Mouse (Mus musculus) T-cell, adult 2 months (primary cell): ENCODE results near the gene Rbms3.

Source experiments
- DNase-seq: peaks from one replicate; pipeline ENCODE4 v3.0.0; 2022; ENCODE audit warnings: low spot score

Rbms3 gene

DNA sequence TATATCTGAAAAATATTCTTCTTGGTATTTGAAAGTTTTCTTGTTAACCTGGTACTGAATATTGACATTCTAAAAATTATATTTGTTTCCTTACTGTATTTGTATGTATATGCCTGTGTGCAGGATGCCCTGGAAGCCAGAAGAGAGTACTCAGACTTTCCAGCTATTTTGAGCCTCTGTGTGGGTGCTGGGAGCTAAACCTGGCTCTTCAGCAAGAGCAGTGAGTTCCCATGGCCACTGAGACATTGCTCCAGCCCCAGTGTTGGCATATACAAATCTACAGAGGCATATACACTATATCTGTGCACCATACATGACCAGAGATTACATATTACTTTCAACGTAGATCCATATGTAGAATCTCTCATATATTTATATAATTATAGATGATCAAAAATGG is 581.1 kb downstream of the Rbms3 start:
- DNase-seq = no peak

DNA sequence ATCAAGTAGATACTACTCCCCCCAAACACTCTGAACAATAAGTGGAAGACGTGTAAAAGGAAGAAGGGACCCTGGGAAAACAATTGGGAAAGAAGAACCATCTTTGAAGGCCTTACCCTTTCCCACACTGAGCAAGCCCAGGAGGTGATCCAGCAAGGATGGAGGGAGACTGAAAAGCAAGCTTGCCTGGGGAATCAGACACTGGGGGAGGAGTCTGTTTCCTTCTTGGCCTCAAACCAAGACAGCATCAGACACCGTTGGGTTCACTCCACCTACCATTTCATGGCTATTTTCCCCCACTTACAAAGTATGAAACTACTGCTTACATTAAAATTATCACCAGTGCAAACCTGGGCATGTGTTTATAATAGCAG is 587.7 kb downstream of the Rbms3 start:
- DNase-seq = no peak

DNA sequence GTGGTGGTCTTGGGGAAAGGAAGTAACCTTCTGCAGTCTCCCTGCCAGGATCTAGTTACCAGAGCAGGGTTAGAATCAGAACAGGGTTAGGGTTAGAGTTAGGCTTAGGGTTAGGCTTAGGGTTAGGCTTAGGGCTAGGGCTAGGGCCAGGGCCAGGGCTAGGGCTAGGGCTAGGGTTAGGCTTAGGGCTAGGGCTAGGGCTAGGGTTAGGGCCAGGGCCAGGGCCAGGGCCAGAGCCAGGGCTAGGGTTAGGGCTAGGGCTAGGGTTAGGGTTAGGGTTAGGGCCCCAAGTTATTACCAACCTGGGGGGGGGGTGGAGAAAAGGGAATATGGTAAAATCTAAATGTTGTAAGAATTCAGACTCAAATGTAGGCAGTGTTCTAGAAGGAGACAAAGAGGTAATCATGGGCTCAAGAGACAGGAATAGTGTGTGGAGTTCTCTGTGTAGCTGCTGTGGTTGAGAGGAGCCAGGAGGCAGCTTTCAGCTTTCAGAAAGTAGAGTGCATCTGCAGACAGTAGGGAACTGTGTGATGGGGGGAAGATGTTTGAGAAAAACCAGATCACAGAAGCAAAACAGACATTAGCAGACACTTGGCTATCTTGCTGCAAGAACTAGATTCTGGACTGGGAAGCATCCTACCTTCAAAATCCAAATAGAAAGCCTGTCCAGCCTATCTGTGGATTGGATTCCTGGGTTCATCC is 588.3 kb downstream of the Rbms3 start:
- DNase-seq = no peak

DNA sequence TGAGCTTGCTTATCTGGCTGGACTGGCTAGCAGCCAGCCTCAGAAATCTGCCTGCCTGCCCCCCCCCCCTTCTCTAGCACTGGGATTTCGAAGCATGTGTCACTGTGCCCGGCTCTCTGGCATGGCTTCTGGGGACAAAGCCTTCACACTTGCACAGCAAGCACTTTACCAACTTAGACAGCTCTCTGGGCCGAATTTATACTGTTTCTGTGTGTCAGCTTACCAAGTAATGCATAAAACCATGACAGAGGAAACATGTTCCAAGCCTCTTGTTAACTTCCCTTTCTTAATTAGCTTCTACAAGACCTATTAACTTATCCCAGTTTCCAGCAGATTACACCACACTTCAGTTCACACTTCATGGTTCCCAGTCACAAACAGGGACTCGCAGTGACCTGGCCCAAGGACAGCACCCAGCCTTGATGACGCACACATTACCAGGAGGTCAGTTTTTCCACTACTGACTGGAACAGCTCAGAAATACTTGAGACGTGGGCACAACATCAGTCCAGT is 589.7 kb downstream of the Rbms3 start:
- DNase-seq = no peak

DNA sequence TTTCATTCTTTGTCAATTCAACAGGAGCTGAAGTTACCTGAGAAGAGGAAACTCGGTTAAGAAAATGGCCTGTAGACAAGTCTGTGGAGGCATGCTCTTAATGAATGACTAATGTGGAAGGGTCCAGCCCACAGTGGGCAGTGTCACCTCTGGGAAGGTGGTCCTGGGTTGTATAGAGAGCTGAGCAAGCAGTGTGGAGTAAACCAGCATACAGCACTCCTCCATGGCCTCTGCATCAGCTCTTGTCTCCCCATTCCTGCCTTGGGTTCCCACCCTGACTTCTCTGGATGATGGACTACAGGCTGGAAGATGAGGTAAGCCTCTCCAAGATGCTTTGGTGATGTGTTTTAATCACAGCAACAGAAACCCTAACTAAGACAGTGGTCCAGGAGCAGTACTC is 597.0 kb downstream of the Rbms3 start:
- DNase-seq = no peak

DNA sequence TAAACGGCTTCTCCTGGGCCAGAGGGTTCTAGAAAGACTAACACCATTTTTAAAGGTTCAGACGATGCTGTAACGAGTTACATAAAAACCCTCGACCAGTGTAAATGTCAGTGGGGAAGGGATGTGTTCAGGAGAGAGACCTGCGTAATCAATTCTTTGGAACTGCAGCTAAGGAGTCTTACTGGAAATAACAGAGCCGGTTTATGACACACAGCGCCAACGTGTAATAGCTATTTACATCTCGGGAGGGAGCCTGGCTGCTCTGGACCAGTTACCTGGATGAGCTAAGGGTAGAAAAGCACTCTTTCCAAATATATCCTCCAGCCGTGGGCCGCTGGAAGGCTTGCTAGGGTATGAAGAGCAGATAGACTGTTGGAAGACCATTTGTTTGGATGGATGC is 598.5 kb downstream of the Rbms3 start:
- no peak for DNase-seq

DNA sequence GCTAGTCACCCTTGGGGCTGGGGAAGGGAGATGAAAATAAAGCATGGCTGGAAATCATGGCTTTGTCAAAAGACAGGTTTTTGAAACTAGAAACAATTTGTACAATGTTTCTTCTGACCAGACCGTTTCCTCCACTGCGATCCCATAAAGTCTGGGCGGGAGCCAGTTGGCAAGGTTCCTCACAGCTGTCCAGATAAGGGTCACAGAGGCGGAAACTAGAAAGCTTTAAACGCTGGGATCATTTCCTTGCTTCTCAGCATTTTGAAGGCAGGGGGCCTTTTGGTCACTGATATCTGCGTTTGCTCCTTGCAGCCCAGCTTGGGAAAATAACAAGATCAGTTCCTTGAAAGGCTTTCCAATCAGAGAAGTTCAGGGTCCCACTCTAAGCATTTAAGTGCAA is 598.9 kb downstream of the Rbms3 start:
- no peak for DNase-seq

DNA sequence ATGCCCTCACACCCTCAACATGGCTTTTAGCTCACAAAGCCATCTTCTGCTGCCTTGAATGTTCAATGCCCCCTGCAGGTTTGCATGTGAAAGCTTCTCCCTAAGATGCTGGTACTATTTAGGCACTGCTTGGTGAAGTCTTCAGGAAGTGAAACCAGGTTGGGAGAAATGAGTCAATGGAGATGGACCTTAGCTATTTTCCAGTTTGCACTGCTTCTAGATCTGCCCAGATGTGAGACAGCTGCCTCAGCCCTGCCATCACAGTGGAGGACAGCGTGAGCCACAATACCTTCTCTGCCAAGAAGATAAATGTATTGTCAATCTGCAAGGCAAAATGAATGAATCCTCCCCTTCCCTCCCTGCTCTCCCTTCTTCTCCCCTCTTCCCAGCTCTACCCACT is 599.8 kb downstream of the Rbms3 start:
- no peak for DNase-seq

DNA sequence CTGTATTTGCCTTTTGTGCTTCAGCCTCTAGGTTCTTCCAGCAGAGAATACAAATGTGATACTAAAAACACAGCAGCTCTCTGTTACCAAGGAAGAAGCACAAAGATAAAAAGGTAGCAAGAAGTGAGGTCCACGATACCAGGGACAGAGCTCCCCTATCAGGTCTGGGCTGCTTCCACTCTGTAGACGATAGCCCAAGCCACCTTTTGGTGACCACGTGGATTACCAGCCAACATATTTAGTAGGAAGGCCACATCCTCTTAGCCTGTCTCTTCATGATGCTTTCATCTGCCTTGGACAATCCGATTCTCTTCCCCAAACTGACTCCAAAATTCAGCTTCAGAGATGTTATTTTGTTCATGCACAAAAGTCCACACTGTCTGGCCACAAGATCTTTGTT is 601.1 kb downstream of the Rbms3 start:
- no peak for DNase-seq

DNA sequence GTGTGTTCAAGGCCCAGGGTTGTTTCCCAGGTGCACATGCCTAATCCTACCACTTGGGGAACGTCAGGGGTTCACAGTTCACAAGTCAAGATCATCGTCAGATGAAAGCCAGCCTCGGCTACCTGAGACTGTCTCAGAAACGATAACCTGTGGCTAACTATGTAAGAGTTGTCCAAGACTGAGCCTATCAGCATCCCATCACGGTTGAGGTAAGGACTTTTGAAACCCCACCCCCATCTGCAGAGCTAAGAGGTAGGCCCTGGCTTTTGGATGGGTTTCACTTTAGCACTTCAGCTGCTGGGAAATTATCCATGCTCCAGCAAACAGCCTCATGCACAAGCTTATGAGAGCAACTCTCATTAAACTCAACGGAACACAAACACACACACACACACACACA is 607.6 kb downstream of the Rbms3 start:
- DNase-seq = no peak

DNA sequence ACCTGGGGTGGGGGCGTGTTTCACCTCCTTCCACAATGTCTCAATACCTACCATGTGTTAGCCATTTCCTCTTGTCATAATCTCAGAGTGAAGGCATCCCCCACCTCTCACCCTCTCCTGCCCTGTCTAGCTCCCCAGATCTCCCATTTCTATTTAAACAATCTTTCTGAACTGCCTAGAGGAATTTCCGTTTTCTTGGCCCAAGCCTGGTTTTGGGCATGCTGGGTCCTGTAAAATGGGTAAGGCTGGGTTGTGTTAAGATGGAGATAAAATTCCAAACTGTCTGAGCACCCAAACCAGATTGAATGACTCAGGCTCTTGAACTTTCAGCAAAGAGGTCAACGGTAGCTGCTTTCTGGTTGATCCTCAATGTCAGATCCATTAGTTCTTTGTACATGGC is 608.2 kb downstream of the Rbms3 start:
- no peak for DNase-seq

DNA sequence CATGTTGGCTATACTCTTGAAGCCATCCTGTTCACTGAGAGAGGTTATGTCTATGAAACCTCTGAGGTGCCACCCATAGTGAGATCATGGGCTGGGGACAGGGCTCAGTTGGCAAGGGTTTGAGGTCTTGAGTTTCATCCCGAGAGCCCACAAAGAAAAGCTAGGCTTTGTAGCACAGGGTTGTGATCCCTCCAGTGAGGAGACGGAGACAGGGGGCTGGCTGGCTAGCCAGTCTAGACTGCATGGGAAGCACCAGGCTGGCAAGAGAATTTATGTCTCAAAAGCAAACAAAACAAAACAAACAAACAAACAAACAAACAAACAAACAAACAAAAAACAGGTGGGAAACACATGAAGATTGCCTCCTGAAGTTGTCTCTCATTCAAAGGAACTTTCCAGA is 609.5 kb downstream of the Rbms3 start:
- no peak for DNase-seq

DNA sequence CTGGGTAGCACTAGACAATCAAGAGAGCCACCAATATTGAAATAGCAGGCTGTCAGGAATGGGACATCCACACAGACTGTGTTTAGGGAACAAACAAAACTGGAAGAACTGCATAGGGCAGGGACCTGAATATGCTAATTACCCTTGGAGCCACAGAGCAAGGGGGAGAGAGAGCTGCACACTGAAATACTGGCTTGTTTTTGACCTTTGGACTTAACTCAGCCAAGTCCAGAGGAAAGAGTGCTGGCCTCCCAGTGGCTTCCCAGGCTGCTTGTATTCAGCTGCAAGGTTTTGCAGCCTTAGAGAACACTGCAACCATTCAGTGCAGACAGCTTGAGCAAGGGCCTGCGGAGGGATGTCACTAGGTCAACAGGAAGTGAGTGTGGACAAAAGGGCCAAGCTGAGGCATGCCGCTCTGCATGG is 611.0 kb downstream of the Rbms3 start:
- no peak for DNase-seq

DNA sequence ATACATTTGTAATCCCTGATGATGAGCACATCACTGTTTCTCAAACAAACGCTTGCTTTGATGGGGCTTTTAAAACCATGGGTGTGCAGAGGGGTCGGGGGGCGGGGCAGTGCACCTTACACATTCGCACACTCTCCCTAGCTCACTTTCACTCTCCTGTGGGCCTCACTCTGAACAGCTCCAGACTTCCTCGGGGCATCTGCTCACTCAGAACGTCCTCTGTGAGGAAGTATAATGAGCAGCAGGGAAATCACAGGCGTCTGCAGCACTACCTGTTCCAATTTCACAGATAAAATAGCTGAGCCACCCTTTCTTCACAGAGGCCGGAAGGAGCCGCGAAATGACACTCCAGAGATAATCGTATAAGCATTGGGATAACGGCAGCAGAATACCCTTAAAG is 611.4 kb downstream of the Rbms3 start:
- DNase-seq = no peak

DNA sequence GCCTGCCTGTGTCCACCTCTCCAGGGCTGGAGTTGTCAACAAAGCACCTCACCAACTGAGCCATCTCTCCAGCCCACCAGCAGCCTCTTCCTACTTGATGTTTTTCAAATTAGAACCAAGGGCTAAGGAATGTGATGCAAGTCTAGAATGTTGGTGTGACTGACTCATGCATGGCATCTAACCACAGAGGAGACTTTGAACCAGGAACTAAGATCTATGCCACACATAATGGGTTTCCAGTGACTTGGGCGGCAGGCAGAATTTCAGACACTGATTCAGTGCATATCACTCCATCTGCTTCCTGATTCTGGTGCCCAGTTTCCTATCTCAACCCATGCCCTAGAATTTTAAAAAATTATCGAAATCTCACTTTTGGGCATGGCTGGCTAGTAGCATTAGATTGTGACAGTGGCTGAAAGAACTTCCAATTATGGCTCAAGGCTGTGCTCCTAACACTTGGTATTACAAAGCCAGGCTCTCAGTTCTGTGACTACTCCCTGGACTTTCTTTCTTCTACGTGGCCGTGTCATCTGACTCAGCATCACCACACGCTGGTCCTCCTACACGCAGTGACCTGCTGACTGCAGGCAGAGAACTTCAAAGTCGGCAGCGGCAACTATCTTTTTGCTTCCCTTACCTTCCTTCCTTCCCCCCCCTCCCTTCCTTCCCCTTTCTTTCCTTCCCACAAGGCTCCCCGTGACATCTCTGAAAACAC is 613.0 kb downstream of the Rbms3 start:
- no peak for DNase-seq

DNA sequence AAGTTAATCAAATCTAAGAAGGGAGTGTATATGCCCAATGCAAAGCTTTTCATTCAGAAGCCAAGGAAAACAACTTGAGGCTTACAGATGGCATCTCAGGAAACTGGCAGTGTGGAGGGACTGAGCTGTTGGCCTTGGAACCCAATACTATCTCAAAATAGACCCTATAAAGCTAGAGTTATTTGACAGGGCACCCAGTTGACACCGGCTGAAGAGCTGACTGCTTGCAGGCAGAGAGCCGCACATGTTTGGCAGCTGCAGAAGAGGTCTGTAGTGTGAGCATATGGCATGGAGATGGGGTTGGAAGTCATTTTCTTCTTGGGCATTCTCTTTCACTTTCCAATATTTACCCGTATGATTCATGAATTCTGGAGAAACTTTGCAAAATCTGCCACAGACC is 616.3 kb downstream of the Rbms3 start:
- DNase-seq = no peak

DNA sequence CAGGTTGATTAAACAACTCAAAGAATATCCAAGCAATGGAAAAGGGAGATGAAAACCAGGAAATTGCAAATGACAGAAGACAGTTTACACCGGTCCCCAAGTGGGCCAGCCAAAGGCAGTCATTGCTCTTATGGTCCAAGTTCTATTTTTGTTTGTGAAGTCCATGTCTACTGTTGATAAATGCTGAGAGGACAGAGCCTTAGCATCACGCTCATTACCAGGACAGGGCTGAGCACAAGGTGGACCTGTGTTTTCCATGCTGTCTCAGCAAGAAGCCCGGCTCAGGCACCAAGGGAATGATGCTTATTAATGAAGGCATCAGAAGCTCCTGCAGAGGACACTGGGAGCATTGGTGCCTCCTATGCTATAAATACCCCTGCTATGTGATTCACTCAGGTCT is 618.9 kb downstream of the Rbms3 start:
- DNase-seq = no peak

DNA sequence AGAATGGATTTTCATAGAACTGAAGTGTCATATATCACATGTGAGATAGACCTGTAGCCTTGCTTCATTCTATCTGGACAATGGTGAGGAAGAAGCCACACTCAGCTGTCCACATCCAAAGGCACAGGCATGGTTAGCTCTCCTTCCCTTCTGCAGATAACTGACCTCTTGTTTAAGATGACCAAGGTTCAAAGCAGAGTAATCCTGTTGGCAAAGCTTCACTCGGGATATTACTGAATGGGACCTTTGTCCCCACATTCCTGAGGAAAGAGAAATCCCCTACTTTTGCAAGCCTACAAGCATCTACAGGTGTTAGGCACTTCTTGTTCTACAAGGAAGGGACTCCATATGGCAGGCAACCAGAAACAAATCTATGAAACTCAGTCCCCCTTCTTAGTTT is 621.5 kb downstream of the Rbms3 start:
- no peak for DNase-seq

DNA sequence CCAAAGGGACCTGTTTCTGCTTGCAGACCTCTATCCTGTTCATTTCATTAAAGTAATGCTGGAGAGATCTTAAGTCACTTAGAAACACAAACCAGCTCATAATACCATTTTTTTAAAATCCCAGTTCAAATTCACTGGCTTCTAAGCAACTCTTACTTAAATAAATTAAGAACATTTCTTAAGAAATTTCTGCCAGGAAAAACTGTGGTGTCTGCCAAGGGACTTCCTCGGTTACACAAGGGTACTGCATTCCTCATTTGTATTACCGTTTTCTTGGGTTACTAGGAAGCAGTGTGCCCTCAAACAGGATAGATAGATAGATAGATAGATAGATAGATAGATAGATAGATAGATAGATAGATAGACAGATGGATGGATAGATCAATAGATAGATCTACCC is 627.6 kb downstream of the Rbms3 start:
- no peak for DNase-seq

DNA sequence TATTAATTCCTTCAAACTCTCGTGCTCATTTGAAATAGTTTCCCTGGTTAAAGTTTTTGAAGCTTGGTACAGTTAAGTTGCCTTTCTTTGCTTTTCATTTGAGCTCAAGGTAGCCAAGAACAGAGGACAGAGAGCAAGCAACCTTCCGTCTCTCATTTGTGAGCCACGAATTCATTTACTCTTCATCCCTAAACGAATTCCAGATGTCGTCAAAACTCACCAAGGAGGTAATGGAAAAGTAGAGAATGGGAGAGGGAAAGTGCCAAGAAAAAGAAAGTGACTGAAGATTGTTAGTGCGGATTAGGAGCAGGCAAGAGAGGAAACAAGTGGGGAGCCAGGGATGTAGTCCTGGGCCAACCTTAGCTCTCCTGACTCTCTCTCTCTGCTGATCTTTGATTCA is 630.5 kb downstream of the Rbms3 start:
- no peak for DNase-seq

DNA sequence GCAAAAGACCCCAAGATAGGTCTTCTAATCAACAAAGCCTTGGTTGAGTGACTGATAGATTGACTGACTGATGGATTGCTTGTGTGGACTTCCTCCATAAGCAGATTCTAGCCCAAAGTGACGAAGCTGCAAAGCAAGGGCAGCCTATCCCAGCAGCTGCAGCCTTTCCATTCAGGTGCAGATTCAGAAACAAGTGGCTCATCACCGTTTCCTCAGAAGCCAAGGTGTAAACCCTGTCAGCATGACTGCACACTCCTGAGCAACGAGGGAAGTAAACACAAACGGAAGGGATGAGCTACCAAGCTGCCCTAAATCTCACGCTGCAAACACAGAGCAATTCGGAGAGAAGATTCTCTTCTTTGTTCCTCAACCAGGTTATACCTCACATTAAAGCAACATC is 639.4 kb downstream of the Rbms3 start:
- no peak for DNase-seq

DNA sequence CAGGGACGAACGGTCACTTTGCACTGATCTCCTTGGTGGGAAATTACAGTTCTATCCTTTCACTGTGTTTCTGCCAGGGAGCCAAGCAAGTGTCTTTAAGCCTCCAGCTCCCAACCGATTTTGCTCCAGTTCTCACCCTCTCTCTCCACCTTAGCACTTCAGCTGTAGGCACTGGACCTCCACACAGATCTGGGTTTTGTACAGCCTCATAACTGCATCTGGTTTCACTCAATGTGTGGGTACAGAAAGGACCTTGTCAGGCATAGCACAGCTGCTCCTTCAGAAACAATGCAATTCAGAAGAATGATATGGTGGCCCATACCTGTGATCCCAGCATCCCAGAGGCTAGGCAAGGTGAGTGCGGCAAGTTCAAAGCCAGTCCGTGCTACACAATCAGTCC is 648.9 kb downstream of the Rbms3 start:
- DNase-seq = no peak

DNA sequence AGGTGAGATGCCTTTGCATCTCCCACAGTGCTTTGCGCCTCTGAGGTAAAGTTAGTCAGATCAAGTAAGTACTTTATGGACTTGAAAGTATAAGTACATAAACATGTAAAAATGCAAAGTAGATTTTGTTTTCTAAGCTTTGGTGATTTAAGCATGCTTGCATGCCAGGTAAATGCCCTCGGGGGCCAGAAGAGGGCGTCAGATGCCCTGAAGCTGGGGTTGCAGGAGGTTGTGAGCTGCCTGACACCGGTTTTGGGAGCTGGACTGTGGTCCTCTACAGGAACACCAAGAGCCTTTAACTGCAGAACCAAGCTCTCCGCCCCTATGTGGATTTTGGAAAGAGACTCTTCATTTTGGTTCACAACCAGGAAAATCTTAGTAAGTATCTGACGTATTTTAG is 652.3 kb downstream of the Rbms3 start:
- no peak for DNase-seq
